Mouse (Mus musculus) G1E (cell line): Measurements from ENCODE around the gene Nck2.

Experiments used
- CTCF ChIP-seq: IDR thresholded peaks from 2 replicates; pipeline ENCODE4 v1.5.1; 2012; ENCODE audit warnings: low read depth, low read length, inconsistent platforms, mixed read lengths
- GATA2 ChIP-seq: IDR thresholded peaks from 2 replicates; pipeline ENCODE4 v1.6.1; 2012; ENCODE audit warnings: low read depth, low read length, inconsistent platforms, borderline replicate concordance
- POLR2AphosphoS5 ChIP-seq: IDR thresholded peaks from 2 replicates; pipeline ENCODE4 v1.6.1; 2012; ENCODE audit warnings: low read depth, low read length, inconsistent platforms; ENCODE audit not compliant: insufficient replicate concordance

DNA sequence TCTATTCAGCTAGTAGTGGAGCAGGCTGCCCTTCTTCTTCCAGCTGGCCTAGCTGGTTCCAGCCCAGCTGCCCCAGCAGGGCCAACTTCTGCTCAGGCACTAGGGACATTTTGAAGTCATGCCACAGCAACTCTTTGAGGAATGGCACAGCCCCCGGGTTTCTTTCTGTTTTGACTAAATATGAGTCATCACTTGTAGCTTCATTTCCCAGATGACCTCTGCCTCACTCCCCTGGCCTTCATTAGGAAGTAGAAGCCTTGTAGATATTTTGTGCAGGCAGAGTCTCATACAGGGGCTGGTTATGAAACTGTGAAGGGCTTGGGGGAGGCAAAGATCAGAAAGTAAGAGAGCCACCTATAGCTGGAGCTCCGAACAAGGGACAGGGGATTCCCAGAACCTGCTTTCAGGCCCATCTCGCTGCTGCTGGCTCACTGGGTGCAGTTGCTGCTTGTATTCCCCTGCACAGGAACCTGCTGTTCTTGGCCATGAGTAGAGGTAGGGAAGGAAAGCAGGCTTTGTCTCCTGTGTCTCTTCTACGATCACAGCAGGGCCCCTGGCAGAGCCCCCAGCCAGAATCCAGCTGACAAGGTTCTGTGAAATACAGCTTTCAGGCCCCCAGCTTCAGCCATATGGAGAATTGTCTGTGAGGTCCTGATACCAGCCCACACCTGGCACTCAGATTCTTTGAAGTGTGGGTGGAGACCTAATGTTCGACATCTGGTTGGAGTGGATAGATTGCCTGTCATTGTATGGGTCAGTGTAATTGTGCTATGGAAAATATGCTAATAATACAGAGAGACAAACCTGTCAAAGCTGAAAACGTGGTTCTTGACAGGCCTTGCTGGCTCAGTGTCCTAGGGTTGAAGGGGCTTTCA lies 30.4 kb downstream of the Nck2 start:
- TF ChIP-seq CTCF (no peak), GATA2 (no peak), POLR2AphosphoS5 (no peak)
